Mouse (Mus musculus) CH12.LX (cell line): ENCODE results near the gene Gm7879. TPM values are rescaled to one million over a fixed set of nuclear protein-coding genes. Genes with fewer than 3 reads are reported as not detected.

Source experiments
- DNase-seq: peaks from one replicate; pipeline ENCODE4 v3.0.0-alpha.2; 2013; ENCODE audit errors: extremely low read depth
- H3K27ac ChIP-seq: 2 replicates; pipeline ENCODE4 v1.5.1; 2012; ENCODE audit warnings: low read depth, mild to moderate bottlenecking, control low read depth, moderate library complexity; ENCODE audit not compliant: insufficient read depth
- H3K27me3 ChIP-seq: replicated peaks from 2 replicates; pipeline ENCODE3; 2012; ENCODE audit warnings: inconsistent platforms
- H3K36me3 ChIP-seq, 2 experiments: replicated peaks in 1 of 2; 2 replicates each; pipeline versions ENCODE3 to v1.6.1; 2012; ENCODE audit warnings: inconsistent platforms in 1 of 2, low read length in 1 of 2, mild to moderate bottlenecking in 1 of 2, mixed read lengths in 1 of 2, moderate library complexity in 1 of 2; ENCODE audit not compliant: control insufficient read depth in 1 of 2, insufficient read depth in 1 of 2
- H3K4me1 ChIP-seq, 2 experiments: 2 replicates each; pipeline ENCODE4 v1.6.1; 2012; ENCODE audit warnings: inconsistent platforms in 1 of 2, moderate library complexity in 1 of 2; ENCODE audit not compliant: insufficient read depth in 2 of 2, control insufficient read depth in 1 of 2
- H3K4me2 ChIP-seq: 2 replicates; pipeline ENCODE4 v1.6.1; 2012; ENCODE audit warnings: low read depth, mild to moderate bottlenecking, control low read depth; ENCODE audit not compliant: poor library complexity, insufficient read depth, severe bottlenecking
- H3K4me3 ChIP-seq, 3 experiments: fragments of 150-350 bp in 1 of 3; sonication (generic) in 1 of 3; replicated peaks in 1 of 3; 2 replicates each; pipeline versions ENCODE3 to v1.5.1; 2011 to 2012; ENCODE audit warnings: low read depth in 2 of 3, low read length in 2 of 3, mild to moderate bottlenecking in 2 of 3, moderate library complexity in 2 of 3, control low read depth in 1 of 3, improper control_type of control experiment in 1 of 3, inconsistent platforms in 1 of 3, mixed read lengths in 1 of 3; ENCODE audit not compliant: poor library complexity in 1 of 3
- H3K79me2 ChIP-seq: replicated peaks from 2 replicates; pipeline ENCODE4 v1.6.1; 2012; ENCODE audit warnings: mild to moderate bottlenecking, moderate library complexity; ENCODE audit not compliant: control insufficient read depth, poor library complexity, insufficient read depth, severe bottlenecking; ENCODE audit errors: extremely low read depth
- H3K9ac ChIP-seq: 2 replicates; pipeline ENCODE4 v1.6.1; 2012; ENCODE audit warnings: low read depth, mild to moderate bottlenecking, control low read depth, moderate library complexity; ENCODE audit not compliant: insufficient read depth
- H3K9me3 ChIP-seq: replicated peaks from 2 replicates; pipeline ENCODE3; 2012; ENCODE audit warnings: low read length, inconsistent platforms, mixed read lengths
- CHD1 ChIP-seq: IDR thresholded peaks from 2 replicates; pipeline ENCODE4 v1.6.1; 2012; ENCODE audit warnings: low read depth, low read length, improper control_type of control experiment, inconsistent platforms
- E2F4 ChIP-seq: IDR thresholded peaks from 2 replicates; pipeline ENCODE4 v1.6.1; 2011; ENCODE audit warnings: low read depth, low read length, improper control_type of control experiment; ENCODE audit not compliant: insufficient replicate concordance
- ETS1 ChIP-seq: conservative IDR thresholded peaks from 2 replicates; pipeline ENCODE4 v1.6.1; 2012; ENCODE audit warnings: low read depth, mild to moderate bottlenecking, inconsistent platforms, low read length, improper control_type of control experiment, moderate library complexity
- GABPA ChIP-seq: IDR thresholded peaks from 2 replicates; pipeline ENCODE4 v1.6.1; 2012; ENCODE audit warnings: low read depth, low read length, improper control_type of control experiment, inconsistent platforms; ENCODE audit not compliant: insufficient replicate concordance
- MYC ChIP-seq: IDR thresholded peaks from 2 replicates; pipeline ENCODE4 v1.6.1; 2011; ENCODE audit warnings: low read depth, mild to moderate bottlenecking, improper control_type of control experiment, low read length
- NELFE ChIP-seq: IDR thresholded peaks from 2 replicates; pipeline ENCODE4 v1.6.1; 2011; ENCODE audit warnings: low read depth, low read length, improper control_type of control experiment
- NRF1 ChIP-seq: IDR thresholded peaks from 2 replicates; pipeline ENCODE4 v1.6.1; 2014; ENCODE audit warnings: low read depth, mild to moderate bottlenecking, inconsistent platforms, low read length, improper control_type of control experiment, moderate library complexity
- PAX5 ChIP-seq: IDR thresholded peaks from 2 replicates; pipeline ENCODE4 v1.6.1; 2012; ENCODE audit warnings: low read length, inconsistent platforms, mixed read lengths
- RCOR1 ChIP-seq: conservative IDR thresholded peaks from 2 replicates; pipeline ENCODE4 v1.6.1; 2012; ENCODE audit warnings: low read depth, mild to moderate bottlenecking, inconsistent platforms, low read length, improper control_type of control experiment
- TBP ChIP-seq: conservative IDR thresholded peaks from 2 replicates; pipeline ENCODE4 v1.6.1; 2011; ENCODE audit warnings: low read depth, low read length, improper control_type of control experiment
- dilution Hi-C: fragments of 300-500 bp; cut with MboI; formaldehyde crosslinking; loops from 2 replicates; pipeline ENCODE4 v1.14.3; 2020; ENCODE audit warnings: low sequenced_read_pairs; ENCODE audit not compliant: extremely low pct_unique_long_range_greater_than_20kb, extremely low pct_ligation_motif_present
- in situ Hi-C: fragments of 300-500 bp; cut with MboI; formaldehyde crosslinking; loops from 3 replicates; pipeline ENCODE4 v1.14.3; 2019; ENCODE audit warnings: low sequenced_read_pairs, low pct_ligation_motif_present, low pct_unique_long_range_greater_than_20kb, mixed read lengths
- polyA plus RNA-seq: library from polyadenylated mRNA; unstranded; fragments of >175 nt; gene quantifications from 2 replicates; pipeline ENCODE4 v1.2.1, GENCODE M21; 2012; ENCODE audit warnings: low read depth; ENCODE audit not compliant: insufficient read length
- total RNA-seq, 2 experiments: library from RNA; depleted of rRNA; stranded (reverse); fragments of 300-350 nt in 1 of 2; fragments of >200 nt in 1 of 2; gene quantifications; 2 replicates each; pipeline ENCODE4 v1.2.3; 2012 to 2014

Gene Gm7879
- total and polyA plus RNA-seq, 3 experiments = 1.0 to 16.3 (median 1.4) TPM

DNA sequence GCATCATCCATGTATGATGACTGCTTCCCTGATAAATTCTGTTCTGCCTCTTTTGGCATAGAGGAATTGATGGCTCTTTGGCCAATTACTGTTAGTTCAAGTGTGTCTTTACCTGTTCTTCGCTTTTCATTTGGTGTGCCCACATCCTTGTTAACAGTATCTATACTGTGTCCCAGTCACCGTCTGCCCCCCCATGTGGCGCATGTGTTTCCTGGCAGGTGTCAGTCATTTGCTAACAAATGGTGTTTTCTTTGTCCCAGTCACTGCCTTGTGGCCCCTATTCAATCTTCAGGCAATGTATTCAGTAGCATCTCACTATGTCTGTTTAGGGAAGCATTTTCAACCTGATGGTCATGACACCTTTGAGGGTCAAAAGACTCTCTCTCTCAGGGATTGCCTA, 48.1 kb downstream of the Gm7879 start:
- peaks cover 0 to 5% of the 10 kb centered on the region in 2 experiments; a peak in 2 of 4 replicates for H3K4me1 ChIP-seq
- no peak overlapping the region for H3K27ac ChIP-seq
- in situ Hi-C loops (no loop called here), dilution Hi-C loops (no loop called here)
- H3K79me2 ChIP-seq = no peaks in the 10 kb centered on the region
- DNase-seq = no peak
- no peaks in the 10 kb centered on the region for H3K36me3 ChIP-seq
- H3K4me2 ChIP-seq = no peak overlapping the region
- TF ChIP-seq CHD1 (no peak), NRF1 (no peak), TBP (no peak), PAX5 (no peak), ETS1 (no peak), GABPA (no peak), RCOR1 (no peak), MYC (no peak), E2F4 (no peak), NELFE (no peak)
- H3K4me3 ChIP-seq = no peak overlapping the region
- H3K9ac ChIP-seq = no peak overlapping the region
- no peaks in the 10 kb centered on the region for H3K27me3 ChIP-seq
- no peaks in the 10 kb centered on the region for H3K9me3 ChIP-seq

Other genes starting within 250 kb of the Gm7879 start
- gene Bst1, start 94.3 kb upstream of the Gm7879 start, total RNA-seq (2012; rRNA removed) = 1.9 and 3.3 TPM in 2 replicates
- gene Bst1, start 94.3 kb upstream of the Gm7879 start, total RNA-seq (2014; rRNA removed) = 4.7 and 4.8 TPM in 2 replicates
- gene Bst1, start 94.3 kb upstream of the Gm7879 start, polyA plus RNA-seq = 8.9 and 9.9 TPM in 2 replicates
- 20.5 and 20.9 TPM in 2 replicates for gene Fbxl5, start 91.5 kb upstream of the Gm7879 start, total RNA-seq (2012; rRNA removed)
- gene Fbxl5, start 91.5 kb upstream of the Gm7879 start, total RNA-seq (2014; rRNA removed) = 45.3 and 48.4 TPM in 2 replicates
- 28.1 and 28.4 TPM in 2 replicates for gene Fbxl5, start 91.5 kb upstream of the Gm7879 start, polyA plus RNA-seq
- 2.9 and 3.3 TPM in 2 replicates for gene Cd38, start 44.6 kb upstream of the Gm7879 start, total RNA-seq (2012; rRNA removed)
- gene Cd38, start 44.6 kb upstream of the Gm7879 start, total RNA-seq (2014; rRNA removed) = 1.5 and 1.7 TPM in 2 replicates
- 0.87 and 0.93 TPM in 2 replicates for gene Cd38, start 44.6 kb upstream of the Gm7879 start, polyA plus RNA-seq
- not detected in 2 replicates for gene Fgfbp1, start 68.6 kb downstream of the Gm7879 start, total RNA-seq (2012; rRNA removed)
- not detected in 2 replicates for gene Fgfbp1, start 68.6 kb downstream of the Gm7879 start, total RNA-seq (2014; rRNA removed)
- gene Fgfbp1, start 68.6 kb downstream of the Gm7879 start, polyA plus RNA-seq = not detected in 2 replicates
- gene Prom1, start 188.9 kb downstream of the Gm7879 start, total RNA-seq (2012; rRNA removed) = 0.08 and 0.13 TPM in 2 replicates
- 0.21 and 0.58 TPM in 2 replicates for gene Prom1, start 188.9 kb downstream of the Gm7879 start, total RNA-seq (2014; rRNA removed)
- 0.39 TPM in 1 of 2 replicates, not detected in the other for gene Prom1, start 188.9 kb downstream of the Gm7879 start, polyA plus RNA-seq